Mouse (Mus musculus): ENCODE data around the gene Gm37240. TPM values are rescaled to one million over a fixed set of nuclear protein-coding genes. Genes with fewer than 3 reads are reported as not detected.

Gene Gm37240
- polyA plus RNA-seq, 1 experiment from 2014 or later, result 2.8 TPM

DNA sequence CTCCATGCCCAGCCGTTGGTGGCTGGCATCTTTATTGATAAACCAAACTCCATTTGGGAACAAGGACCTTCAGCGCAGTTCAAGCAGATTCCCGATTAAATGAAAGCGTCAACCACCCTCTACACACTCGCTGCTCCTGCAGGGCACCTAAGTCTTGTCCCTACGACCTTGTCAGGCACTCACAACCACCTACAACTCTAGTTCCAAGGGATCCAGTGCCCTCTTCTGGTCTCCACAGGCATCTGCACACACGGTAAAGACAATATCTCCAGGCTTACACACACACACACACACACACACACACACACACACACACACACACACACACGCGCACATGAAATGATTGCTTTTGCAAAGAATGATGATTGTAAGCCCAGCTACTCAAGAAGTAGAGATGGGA, 1255.7 kb downstream of the Gm37240 start:
- Histone ChIP-seq H3K4me3 (no peak overlapping the region), H3K4me1 (0 out of 2 replicates have a peak, but pooled peaks cover 3% of the 10 kb centered on the region), H3K36me3 (replicated peaks) (no peaks in the 10 kb centered on the region), H3K9me3 (no peaks in the 10 kb centered on the region), H3K27me3 (replicated peaks; ENCODE audit: low read depth, poor library complexity, severe bottlenecking) (no peaks in the 10 kb centered on the region), H3K27ac (replicated peaks) (no peak overlapping the region)
- DNase-seq (ENCODE audit: low spot score), result no peak
- WGBS, result 93% methylated on average over 9 of the region's 9 CpGs

GRCm38 (mm10) chr3:84622026-84622425, 1265.3 kb downstream of the Gm37240 start:
- H3K4me3 ChIP-seq, result no peak overlapping the region
- no peaks in the 10 kb centered on the region for H3K27me3 ChIP-seq (replicated peaks; ENCODE audit: low read depth, poor library complexity, severe bottlenecking)
- no peaks in the 10 kb centered on the region for H3K9me3 ChIP-seq
- no peak for DNase-seq (ENCODE audit: low spot score)
- WGBS, result 72% methylated on average over 3 of the region's 3 CpGs
- H3K36me3 ChIP-seq (replicated peaks), result no peaks in the 10 kb centered on the region
- H3K27ac ChIP-seq (replicated peaks), result no peak overlapping the region
- 0 out of 2 replicates have a peak, but pooled peaks cover 4% of the 10 kb centered on the region for H3K4me1 ChIP-seq

GRCm38 (mm10) chr3:84619725-84620124, 1267.6 kb downstream of the Gm37240 start:
- 92% methylated on average over 6 of the region's 6 CpGs for WGBS
- Histone ChIP-seq H3K9me3 (no peaks in the 10 kb centered on the region), H3K27me3 (replicated peaks; ENCODE audit: low read depth, poor library complexity, severe bottlenecking) (no peaks in the 10 kb centered on the region), H3K4me3 (no peak overlapping the region), H3K36me3 (replicated peaks) (no peaks in the 10 kb centered on the region), H3K27ac (replicated peaks) (no peak overlapping the region), H3K4me1 (no peaks in the 10 kb centered on the region)
- DNase-seq (ENCODE audit: low spot score), result no peak

DNA sequence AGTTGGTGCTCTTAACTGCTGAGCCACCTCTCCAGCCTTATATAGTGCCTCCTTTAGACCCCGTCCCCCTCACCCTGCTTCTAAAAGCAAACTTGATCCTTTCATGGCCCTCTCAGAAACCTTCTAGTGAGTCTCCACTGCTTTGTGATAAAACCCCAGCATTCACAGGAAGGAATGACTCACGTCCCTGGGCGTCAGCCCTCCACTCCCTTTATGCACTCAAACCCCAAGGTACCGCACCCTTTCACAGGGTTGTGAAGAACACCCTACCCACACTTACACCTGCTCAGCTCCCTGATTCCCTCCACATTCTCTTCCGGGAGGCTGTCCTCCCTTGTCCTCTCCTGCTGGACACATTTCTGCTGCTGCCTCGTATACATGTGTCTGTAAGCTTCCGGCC, 1268.3 kb downstream of the Gm37240 start:
- H3K4me1 ChIP-seq, result no peaks in the 10 kb centered on the region
- no peak for DNase-seq (ENCODE audit: low spot score)
- H3K27ac ChIP-seq (replicated peaks), result no peak overlapping the region
- H3K27me3 ChIP-seq (replicated peaks; ENCODE audit: low read depth, poor library complexity, severe bottlenecking), result no peaks in the 10 kb centered on the region
- 93% methylated on average over 7 of the region's 7 CpGs for WGBS
- no peaks in the 10 kb centered on the region for H3K9me3 ChIP-seq
- H3K36me3 ChIP-seq (replicated peaks), result no peaks in the 10 kb centered on the region
- H3K4me3 ChIP-seq, result no peak overlapping the region

- H3K27me3 ChIP-seq (replicated peaks; ENCODE audit: low read depth, poor library complexity, severe bottlenecking), result no peaks in the 10 kb centered on the region
- no peak for DNase-seq (ENCODE audit: low spot score)
- WGBS, result 86% methylated on average over 2 of the region's 2 CpGs
- H3K4me1 ChIP-seq, result no peaks in the 10 kb centered on the region
- no peaks in the 10 kb centered on the region for H3K9me3 ChIP-seq
- H3K27ac ChIP-seq (replicated peaks), result no peak overlapping the region
- H3K4me3 ChIP-seq, result no peak overlapping the region
- H3K36me3 ChIP-seq (replicated peaks), result no peaks in the 10 kb centered on the region
Measured at GRCm38 (mm10) chr3:84618627-84619026, 1268.7 kb downstream of the Gm37240 start.

DNA sequence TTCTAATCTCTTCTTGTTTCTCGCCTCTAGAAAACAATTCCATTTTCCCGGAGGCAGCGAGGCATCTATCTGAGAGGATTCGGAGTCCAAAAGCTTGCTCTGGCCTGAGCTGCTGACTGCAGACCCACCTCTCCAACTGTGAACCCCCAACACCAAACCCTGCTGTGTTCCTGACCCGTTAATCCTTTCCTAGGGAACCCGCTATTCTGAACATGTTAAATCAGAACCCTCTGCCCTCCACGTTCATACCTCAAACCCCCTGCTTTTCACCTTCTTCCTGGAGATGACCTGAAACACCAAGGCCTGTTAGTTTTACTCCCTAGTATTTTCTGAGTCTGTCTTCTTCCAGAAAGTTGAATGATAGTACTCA, 1271.5 kb downstream of the Gm37240 start:
- H3K4me3 ChIP-seq, result no peak overlapping the region
- 33% methylated on average over 7 of the region's 7 CpGs for WGBS
- H3K36me3 ChIP-seq (replicated peaks), result no peaks in the 10 kb centered on the region
- H3K9me3 ChIP-seq, result no peaks in the 10 kb centered on the region; the same call in 1 of the 2 replicates
- no peaks in the 10 kb centered on the region for H3K27me3 ChIP-seq (replicated peaks; ENCODE audit: low read depth, poor library complexity, severe bottlenecking)
- H3K4me1 ChIP-seq, result no peaks in the 10 kb centered on the region
- no peak overlapping the region for H3K27ac ChIP-seq (replicated peaks)
- no peak for DNase-seq (ENCODE audit: low spot score)

DNA sequence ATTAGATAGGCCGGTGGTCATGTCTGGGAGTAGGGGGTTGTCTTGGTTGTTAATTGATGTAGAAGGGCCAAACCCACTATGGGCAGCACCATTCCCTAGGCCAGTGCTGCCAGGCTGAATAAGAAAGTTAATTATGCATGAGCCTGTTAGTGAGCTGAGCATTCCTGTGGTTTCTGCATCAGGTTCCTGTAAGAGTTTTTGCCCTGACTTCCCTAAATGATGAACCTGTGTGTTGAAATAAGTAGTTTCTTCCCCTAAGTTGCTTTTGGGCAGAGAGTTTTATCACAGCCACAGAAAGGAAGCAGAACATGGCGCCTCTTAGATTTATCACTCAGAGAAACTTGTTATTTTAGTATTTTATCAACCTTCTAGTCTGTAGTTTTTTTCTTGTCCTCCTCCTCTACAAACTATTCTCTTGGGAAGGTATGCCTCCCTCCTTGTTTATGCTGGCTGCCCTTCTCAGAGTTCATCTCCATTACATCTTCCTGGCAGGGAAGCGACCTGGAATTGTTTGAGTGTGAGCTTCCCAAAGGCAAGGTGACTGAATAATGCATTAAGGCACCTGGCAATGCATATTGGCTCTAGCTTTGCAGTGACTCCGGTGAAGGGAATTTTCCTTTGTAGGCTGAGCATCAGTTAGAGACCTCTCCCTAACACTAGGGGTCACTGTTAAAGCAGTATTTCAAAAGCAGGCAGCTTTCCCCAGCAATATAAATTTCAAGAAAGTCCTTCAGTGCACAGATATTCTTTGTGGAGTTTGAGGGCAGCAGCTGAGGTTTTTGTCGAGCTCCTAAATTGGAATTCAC, 1272.1 kb downstream of the Gm37240 start:
- Histone ChIP-seq H3K27ac (replicated peaks) (no peak overlapping the region), H3K27me3 (replicated peaks; ENCODE audit: low read depth, poor library complexity, severe bottlenecking) (no peaks in the 10 kb centered on the region), H3K4me3 (no peak overlapping the region), H3K9me3 (no peaks in the 10 kb centered on the region; the same call in 1 of the 2 replicates), H3K4me1 (no peaks in the 10 kb centered on the region), H3K36me3 (replicated peaks) (no peaks in the 10 kb centered on the region)
- DNase-seq (ENCODE audit: low spot score), result no peak
- WGBS, result 29% methylated on average over 5 of the region's 5 CpGs

DNA sequence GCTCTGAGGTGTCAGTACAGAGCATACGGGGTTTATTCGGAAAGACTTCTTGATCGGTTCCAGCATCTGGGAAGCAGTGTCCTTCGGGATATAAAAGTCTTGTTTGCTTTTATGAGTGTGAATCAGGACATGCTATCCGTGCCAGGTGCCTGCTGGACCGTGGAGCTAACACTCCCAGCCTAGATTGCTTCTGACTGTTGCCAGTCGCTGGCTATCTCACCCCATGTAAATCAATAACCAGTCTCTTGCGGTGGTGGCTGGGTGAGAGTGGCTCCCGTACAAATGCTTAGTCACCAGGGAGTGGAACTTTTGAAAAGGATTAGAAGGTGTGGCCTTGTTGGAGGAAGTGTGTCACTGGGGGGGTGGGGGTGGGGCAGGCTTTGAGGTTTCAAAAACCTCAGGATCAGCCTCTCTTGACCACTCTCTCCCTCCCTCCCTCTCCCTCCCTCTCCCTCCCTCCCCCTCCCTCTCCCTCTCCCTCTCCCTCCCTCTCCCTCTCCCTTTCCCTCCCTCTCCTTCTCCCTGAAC, 1277.1 kb downstream of the Gm37240 start:
- H3K36me3 ChIP-seq (replicated peaks), result no peaks in the 10 kb centered on the region
- no peak overlapping the region for H3K27ac ChIP-seq (replicated peaks)
- no peaks in the 10 kb centered on the region for H3K27me3 ChIP-seq (replicated peaks; ENCODE audit: low read depth, poor library complexity, severe bottlenecking)
- no peaks in the 10 kb centered on the region for H3K4me1 ChIP-seq
- no peak overlapping the region for H3K4me3 ChIP-seq
- H3K9me3 ChIP-seq, result peaks cover 5% of the 10 kb centered on the region; the same call in 1 of the 2 replicates
- 86% methylated on average over 9 of the region's 9 CpGs for whole genome bisulfite sequencing
- no peak for DNase-seq (ENCODE audit: low spot score)

GRCm38 (mm10) chr3:84603212-84603611, 1284.1 kb downstream of the Gm37240 start:
- Histone ChIP-seq H3K9me3 (0 out of 2 replicates have a peak, but pooled peaks cover 5% of the 10 kb centered on the region), H3K27me3 (replicated peaks; ENCODE audit: low read depth, poor library complexity, severe bottlenecking) (no peaks in the 10 kb centered on the region), H3K36me3 (replicated peaks) (no peaks in the 10 kb centered on the region), H3K27ac (replicated peaks) (no peak overlapping the region), H3K4me3 (no peak overlapping the region), H3K4me1 (peaks cover 4% of the 10 kb centered on the region; the same call in 1 of the 2 replicates)
- DNase-seq (ENCODE audit: low spot score), result no peak
- 84% methylated on average over 9 of the region's 9 CpGs for WGBS

GRCm38 (mm10) chr3:84602759-84603158, 1284.6 kb downstream of the Gm37240 start:
- H3K27me3 ChIP-seq (replicated peaks; ENCODE audit: low read depth, poor library complexity, severe bottlenecking), result no peaks in the 10 kb centered on the region
- H3K4me3 ChIP-seq, result no peak overlapping the region
- H3K4me1 ChIP-seq, result peaks cover 4% of the 10 kb centered on the region; the same call in 1 of the 2 replicates
- H3K36me3 ChIP-seq (replicated peaks), result no peaks in the 10 kb centered on the region
- no peak for DNase-seq (ENCODE audit: low spot score)
- H3K9me3 ChIP-seq, result 0 out of 2 replicates have a peak, but pooled peaks cover 5% of the 10 kb centered on the region
- WGBS, result 94% methylated on average over 2 of the region's 2 CpGs
- no peak overlapping the region for H3K27ac ChIP-seq (replicated peaks)

GRCm38 (mm10) chr3:84601870-84602495, 1285.3 kb downstream of the Gm37240 start:
- 0 out of 2 replicates have a peak, but pooled peaks cover 5% of the 10 kb centered on the region for H3K9me3 ChIP-seq
- DNase-seq (ENCODE audit: low spot score), result no peak
- H3K4me1 ChIP-seq, result peaks cover 4% of the 10 kb centered on the region; the same call in 1 of the 2 replicates
- no peak overlapping the region for H3K27ac ChIP-seq (replicated peaks)
- peaks cover 5% of the 10 kb centered on the region for H3K27me3 ChIP-seq (replicated peaks; ENCODE audit: low read depth, poor library complexity, severe bottlenecking)
- WGBS, result 83% methylated on average over 9 of the region's 9 CpGs
- H3K36me3 ChIP-seq (replicated peaks), result no peaks in the 10 kb centered on the region
- H3K4me3 ChIP-seq, result no peak overlapping the region

- WGBS, result 87% methylated on average over 6 of the region's 6 CpGs
- H3K36me3 ChIP-seq (replicated peaks), result no peaks in the 10 kb centered on the region
- H3K4me1 ChIP-seq, result peaks cover 12% of the 10 kb centered on the region
- no peak for DNase-seq (ENCODE audit: low spot score)
- no peak overlapping the region for H3K4me3 ChIP-seq
- peaks cover 24% of the 10 kb centered on the region for H3K27me3 ChIP-seq (replicated peaks; ENCODE audit: low read depth, poor library complexity, severe bottlenecking)
- no peaks in the 10 kb centered on the region for H3K9me3 ChIP-seq
- H3K27ac ChIP-seq (replicated peaks), result no peak overlapping the region
Measured at GRCm38 (mm10) chr3:84598756-84599155, 1288.6 kb downstream of the Gm37240 start.
